Mouse (Mus musculus) spleen, adult 2 months (tissue): ENCODE measurements around the gene H2-Eb1. TPM values are rescaled to one million over a fixed set of nuclear protein-coding genes. Genes with fewer than 3 reads are reported as not detected.
A peak's percentile ranks its signal among the peaks of the same experiment; 100 is the strongest.

Experiments
- DNase-seq, 2 experiments: peaks; one replicate each; pipeline versions ENCODE4 v3.0.0 to v3.0.0-alpha.2; 2012 to 2021; ENCODE audit warnings: low spot score in 2 of 2, low read depth in 1 of 2
- H3K27ac ChIP-seq: fragments of 200-500 bp; 2 replicates; pipeline ENCODE4 v1.5.1; 2012; ENCODE audit warnings: low read length, inconsistent platforms; ENCODE audit not compliant: insufficient read depth
- H3K27me3 ChIP-seq: fragments of 200-500 bp; 2 replicates; pipeline ENCODE4 v1.6.1; 2012; ENCODE audit warnings: mild to moderate bottlenecking, moderate library complexity, low read length, inconsistent platforms; ENCODE audit not compliant: control insufficient read depth, insufficient read depth
- H3K36me3 ChIP-seq: fragments of 200-500 bp; 2 replicates; pipeline ENCODE4 v1.6.1; 2012; ENCODE audit warnings: mild to moderate bottlenecking, low read length, inconsistent platforms; ENCODE audit not compliant: control insufficient read depth, insufficient read depth
- H3K4me1 ChIP-seq: fragments of 200-500 bp; 2 replicates; pipeline ENCODE4 v1.6.1; 2011; ENCODE audit warnings: inconsistent platforms; ENCODE audit not compliant: control insufficient read depth, insufficient read depth, insufficient read length
- H3K4me3 ChIP-seq: fragments of 200-500 bp; 2 replicates; pipeline ENCODE4 v1.5.1; 2011; ENCODE audit warnings: mild to moderate bottlenecking, inconsistent platforms; ENCODE audit not compliant: insufficient read depth, insufficient read length; ENCODE audit errors: extremely low read depth
- CTCF ChIP-seq: fragments of 200-500 bp; IDR thresholded peaks from 2 replicates; pipeline ENCODE4 v1.5.1; 2011; ENCODE audit warnings: mild to moderate bottlenecking, inconsistent platforms; ENCODE audit not compliant: insufficient read depth, insufficient read length, insufficient replicate concordance; ENCODE audit errors: extremely low read depth
- POLR2A ChIP-seq: fragments of 200-500 bp; IDR thresholded peaks from 2 replicates; pipeline ENCODE4 v1.6.1; 2011; ENCODE audit warnings: low read depth, low read length, inconsistent platforms
- WGBS: fragments of 180-500 bp; shearing (Covaris S2); methylation state at CpG from one replicate; pipeline ENCODE4 v1.1.7; 2018; 5-methylcytosine and 5-hydroxymethylcytosine counted together
- polyA plus RNA-seq: library from polyadenylated mRNA; depleted of rRNA; stranded (reverse); fragments of >200 nt; gene quantifications from 2 replicates; pipeline ENCODE4 v1.2.3, GENCODE M21; 2012

The H2-Eb1 gene
- polyA plus RNA-seq, 1 experiment = 1,025 TPM

- Histone ChIP-seq H3K36me3 (no peaks in the 10 kb centered on the region), H3K27me3 (no peaks in the 10 kb centered on the region), H3K27ac (peak overlapping the region; percentile 94), H3K4me3 (peak overlapping the region; percentile 50; the same call in 1 of the 2 replicates), H3K4me1 (peaks cover 42% of the 10 kb centered on the region; the same call in 1 of the 2 replicates)
- TF ChIP-seq POLR2A (peak; percentile 79), CTCF (no peak)
- DNase-seq = peak; percentile 76 to 96
- WGBS = 24% methylated on average over 23 of the region's 23 CpGs
Measured at GRCm38 (mm10) chr17:34295891-34296794, 9.5 kb upstream of the H2-Eb1 start.

DNA sequence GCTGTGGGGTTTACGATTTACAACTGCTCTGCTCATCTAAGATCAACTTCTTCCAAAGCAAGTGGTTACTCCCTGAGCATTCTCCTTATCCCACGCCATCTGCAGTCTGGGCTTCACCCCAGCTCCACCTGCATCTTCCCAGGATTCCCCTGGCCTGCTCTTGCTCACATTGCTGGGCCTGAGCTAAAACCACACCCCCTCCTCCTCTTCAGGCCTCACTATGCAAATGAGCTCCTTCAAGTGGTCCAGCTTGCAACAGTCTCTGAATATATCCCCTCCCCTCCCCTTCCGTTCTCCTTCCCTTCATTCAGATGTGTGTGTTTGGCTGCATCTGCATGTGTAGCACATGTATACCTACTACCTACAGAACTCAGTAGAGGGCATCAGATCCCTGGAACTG lies 6.3 kb upstream of the H2-Eb1 start:
- no peaks in the 10 kb centered on the region for H3K36me3 ChIP-seq

GRCm38 (mm10) chr17:34300071-34300470 lies 5.6 kb upstream of the H2-Eb1 start:
- H3K4me3 ChIP-seq = no peak overlapping the region
- DNase-seq = no peak
- H3K27ac ChIP-seq = peak overlapping the region; percentile 91
- no peaks in the 10 kb centered on the region for H3K27me3 ChIP-seq
- TF ChIP-seq POLR2A = no peak
- no peak for TF ChIP-seq CTCF
- H3K36me3 ChIP-seq = no peaks in the 10 kb centered on the region
- WGBS = 94% methylated on average over 8 of the region's 8 CpGs
- peaks cover 37% of the 10 kb centered on the region; the same call in 1 of the 2 replicates for H3K4me1 ChIP-seq

More for the DNA sequence above, 6.3 kb upstream of the H2-Eb1 start:
- peaks cover 40% of the 10 kb centered on the region; the same call in 1 of the 2 replicates for H3K4me1 ChIP-seq
- peak overlapping the region; percentile 93 for H3K27ac ChIP-seq
- TF ChIP-seq POLR2A (no peak; the same call in 1 of the 2 replicates), CTCF (no peak)
- WGBS = 54% methylated on average over 3 of the region's 3 CpGs
- H3K27me3 ChIP-seq = no peaks in the 10 kb centered on the region
- DNase-seq = peak; percentile 66 to 80
- no peak overlapping the region for H3K4me3 ChIP-seq

DNA sequence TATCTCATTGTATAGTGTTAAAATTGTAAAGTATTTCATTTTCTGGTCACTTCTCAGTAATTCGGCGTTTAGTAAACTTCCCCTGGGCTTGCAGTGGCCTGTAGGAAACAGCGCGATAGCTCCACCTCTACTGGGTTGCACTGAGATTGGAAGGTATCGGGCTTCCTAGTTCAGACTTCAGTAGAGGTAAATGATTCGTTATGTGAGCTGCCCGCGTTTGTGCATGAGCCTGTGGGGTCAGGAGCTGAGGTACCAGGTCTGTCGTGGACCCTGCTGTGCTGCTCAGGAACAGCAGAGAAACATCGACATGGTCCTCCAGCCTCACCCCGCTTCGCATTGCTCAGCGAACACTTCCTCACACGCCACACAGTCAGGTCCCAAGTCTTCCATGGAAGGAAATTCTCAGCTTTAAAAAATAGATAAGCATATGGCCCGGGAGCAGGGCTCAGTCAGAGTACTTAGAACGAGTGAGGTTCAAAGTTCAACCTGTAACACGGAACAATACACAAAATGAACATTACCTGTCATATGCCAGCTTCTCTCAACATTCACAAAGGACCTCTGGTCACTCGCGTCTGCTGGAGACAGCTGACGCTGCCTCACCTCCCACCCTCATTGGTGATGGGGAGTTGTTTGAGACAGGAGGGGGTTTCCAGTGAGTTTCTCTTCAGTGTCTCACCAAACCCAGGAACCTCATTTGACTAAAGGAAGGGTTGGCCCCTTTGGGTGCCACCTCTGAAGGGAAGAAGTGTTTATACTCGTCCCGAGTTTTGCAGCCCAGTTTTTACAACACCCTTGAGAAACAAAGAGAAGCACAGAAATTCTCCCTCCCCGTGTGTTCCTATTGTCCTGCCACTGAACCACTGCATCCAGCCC lies 4.7 kb upstream of the H2-Eb1 start:
- H3K4me3 ChIP-seq = no peak overlapping the region; the same call in 1 of the 2 replicates
- WGBS = 60% methylated on average over 23 of the region's 23 CpGs
- no peaks in the 10 kb centered on the region for H3K27me3 ChIP-seq
- H3K4me1 ChIP-seq = peaks cover 37% of the 10 kb centered on the region; the same call in 1 of the 2 replicates
- no peak for TF ChIP-seq CTCF
- TF ChIP-seq POLR2A = peak; percentile 36
- DNase-seq = peak; percentile 90 to 96
- peak overlapping the region; percentile 99 for H3K27ac ChIP-seq
- no peaks in the 10 kb centered on the region for H3K36me3 ChIP-seq

GRCm38 (mm10) chr17:34301670-34302190 lies 3.9 kb upstream of the H2-Eb1 start:
- WGBS = 77% methylated on average over 4 of the region's 4 CpGs
- peak overlapping the region; percentile 88 for H3K27ac ChIP-seq
- H3K4me1 ChIP-seq = peaks cover 34% of the 10 kb centered on the region; the same call in 1 of the 2 replicates
- no peak for DNase-seq
- H3K36me3 ChIP-seq = peaks cover 2% of the 10 kb centered on the region; the same call in 1 of the 2 replicates
- no peak for TF ChIP-seq CTCF
- no peak for TF ChIP-seq POLR2A
- H3K27me3 ChIP-seq = no peaks in the 10 kb centered on the region
- no peak overlapping the region for H3K4me3 ChIP-seq

- WGBS = 89% methylated on average over 2 of the region's 2 CpGs
- no peak overlapping the region for H3K4me3 ChIP-seq
- peak overlapping the region; percentile 100 for H3K27ac ChIP-seq
- H3K4me1 ChIP-seq = peaks cover 15% of the 10 kb centered on the region; the same call in 1 of the 2 replicates
- peaks cover 15% of the 10 kb centered on the region for H3K36me3 ChIP-seq
- TF ChIP-seq POLR2A (no peak), CTCF (no peak)
- DNase-seq = no peak
- no peaks in the 10 kb centered on the region for H3K27me3 ChIP-seq
Measured at GRCm38 (mm10) chr17:34303789-34304188, 1.9 kb upstream of the H2-Eb1 start.
